Mouse (Mus musculus) limb, embryonic 10.5 days (tissue): ENCODE measurements around the gene Mdk. TPM values are rescaled to one million over a fixed set of nuclear protein-coding genes. Genes with fewer than 3 reads are reported as not detected.

ENCODE experiments used
- microRNA-seq: library from miRNA; unstranded; fragments of <30 nt; microRNA quantifications from one replicate; pipeline ENCODE4, GENCODE M21; 2017
- polyA plus RNA-seq: library from polyadenylated mRNA; unstranded; fragments of >200 nt; fragmentation: Nextera tagmentation; extraction: Ambion mirVana; gene quantifications from 2 replicates; pipeline ENCODE4 v1.2.1, GENCODE M21; 2016

The Mdk gene
- polyA plus RNA-seq, 1 experiment from 2014 or later = 2,617 TPM

Small RNA genes lying within 50 kb of the gene (microRNA-seq; reads per million reads assigned to microRNA genes)
- not detected for gene Mir6999

Other genes with a start within 250 kb of the Mdk start
- 24.9 and 29.7 TPM in 2 replicates for gene Atg13, start 221.7 kb downstream of the Mdk start, polyA plus RNA-seq
- gene Harbi1, start 221.4 kb downstream of the Mdk start, polyA plus RNA-seq = 22.8 and 27.0 TPM in 2 replicates
- 23.2 and 24.5 TPM in 2 replicates for gene Ambra1, start 202.2 kb downstream of the Mdk start, polyA plus RNA-seq
- gene Chrm4, start 5.0 kb downstream of the Mdk start, polyA plus RNA-seq = 0.67 and 0.76 TPM in 2 replicates
- gene Gm9821, start 13.4 kb upstream of the Mdk start, polyA plus RNA-seq = 0.33 and 0.56 TPM in 2 replicates
- gene Dgkz, start 43.6 kb upstream of the Mdk start, polyA plus RNA-seq = 57.3 and 59.9 TPM in 2 replicates
- 0.45 and 1.1 TPM in 2 replicates for gene Creb3l1, start 92.2 kb upstream of the Mdk start, polyA plus RNA-seq
- 34.7 and 40.2 TPM in 2 replicates for gene Phf21a, start 160.8 kb upstream of the Mdk start, polyA plus RNA-seq